Mouse (Mus musculus): Measurements from ENCODE around the gene Klf13. TPM values are rescaled to one million over a fixed set of nuclear protein-coding genes. Genes with fewer than 3 reads are reported as not detected.

The Klf13 gene
- polyA plus RNA-seq, 1 experiment from 2014 or later: 89.0 TPM

DNA sequence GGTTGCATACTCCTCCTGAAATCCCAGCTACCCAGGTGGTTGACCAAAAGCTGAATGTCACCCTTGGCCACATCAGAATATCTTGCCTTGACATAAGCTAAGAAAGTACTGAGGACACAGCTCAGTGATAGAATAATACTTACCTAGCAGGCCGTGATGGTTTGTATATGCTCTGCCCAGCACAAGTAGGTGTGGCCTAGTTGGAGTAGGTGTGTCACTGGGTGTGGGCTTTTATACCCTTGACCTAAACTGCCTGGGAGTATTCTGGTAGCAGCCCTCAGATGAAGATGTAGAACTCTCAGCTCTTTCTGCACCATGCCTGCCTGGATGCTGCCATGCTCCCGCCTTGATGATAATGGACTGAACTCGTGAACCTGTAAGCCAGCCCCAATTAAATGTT is 6.3 kb downstream of the Klf13 start:
- Histone ChIP-seq H3K36me3 (ENCODE audit: insufficient read depth, low read length) (no peaks in the 10 kb centered on the region), H3K27me3 (replicated peaks; ENCODE audit: insufficient read depth, low read length) (no peaks in the 10 kb centered on the region), H3K9ac (replicated peaks; ENCODE audit: low read depth) (no peak overlapping the region), H3K4me1 (ENCODE audit: insufficient read depth, low read depth, low read length) (peaks cover 9% of the 10 kb centered on the region; the same call in 1 of the 2 replicates), H3K4me3 (ENCODE audit: low read depth, low read length) (no peak overlapping the region), H3K4me2 (replicated peaks; ENCODE audit: low read depth, low read length) (no peak overlapping the region), H3K27ac (ENCODE audit: low read length) (no peak overlapping the region), H3K9me3 (ENCODE audit: low read length) (no peaks in the 10 kb centered on the region)
- ATAC-seq: no peak
- no peak for DNase-seq (ENCODE audit: low spot score)
- TF ChIP-seq EP300 (IDR thresholded peaks at IDR 0.05) (no peak), CTCF (IDR thresholded peaks at IDR 0.05) (no peak)
- WGBS: 77% methylated on average over 3 of the region's 3 CpGs

GRCm38 (mm10) chr7:63930766-63931165 is 7.9 kb downstream of the Klf13 start:
- Histone ChIP-seq H3K4me3 (ENCODE audit: low read depth, low read length) (no peak overlapping the region), H3K4me2 (replicated peaks; ENCODE audit: low read depth, low read length) (no peak overlapping the region), H3K36me3 (ENCODE audit: insufficient read depth, low read length) (no peaks in the 10 kb centered on the region), H3K27ac (ENCODE audit: low read length) (no peak overlapping the region), H3K4me1 (ENCODE audit: insufficient read depth, low read depth, low read length) (peaks cover 18% of the 10 kb centered on the region), H3K9me3 (ENCODE audit: low read length) (no peaks in the 10 kb centered on the region), H3K27me3 (replicated peaks; ENCODE audit: insufficient read depth, low read length) (no peaks in the 10 kb centered on the region), H3K9ac (replicated peaks; ENCODE audit: low read depth) (no peak overlapping the region)
- DNase-seq (ENCODE audit: low spot score) (no peak), ATAC-seq (no peak)
- 75% methylated on average over 5 of the region's 5 CpGs for WGBS
- no peak for TF ChIP-seq EP300 (IDR thresholded peaks at IDR 0.05)
- no peak for TF ChIP-seq CTCF (IDR thresholded peaks at IDR 0.05)

DNA sequence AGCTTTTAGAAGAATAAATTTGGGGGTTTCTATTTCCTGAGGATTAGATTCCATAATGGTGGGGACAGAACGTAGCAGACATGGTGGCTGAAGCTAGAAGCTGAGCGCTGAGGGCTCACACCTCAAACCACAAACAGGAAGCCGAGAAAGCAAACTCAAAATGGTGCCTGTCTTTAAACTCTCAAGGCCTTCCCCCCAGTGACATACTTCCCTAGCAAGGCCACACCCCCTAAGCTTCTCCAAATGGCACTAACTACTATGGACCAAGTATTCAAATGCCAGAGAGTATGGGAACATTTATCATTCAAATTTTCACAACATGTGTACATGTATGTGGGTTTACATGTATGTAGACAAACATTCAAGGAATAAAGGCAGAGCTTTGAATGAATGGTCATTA is 8.6 kb downstream of the Klf13 start:
- no peak overlapping the region for H3K27ac ChIP-seq (ENCODE audit: low read length)
- DNase-seq (ENCODE audit: low spot score) (peak; percentile 60), ATAC-seq (no peak)
- H3K4me1 ChIP-seq (ENCODE audit: insufficient read depth, low read depth, low read length): peaks cover 18% of the 10 kb centered on the region
- no peak for TF ChIP-seq CTCF (IDR thresholded peaks at IDR 0.05)
- no peak for TF ChIP-seq EP300 (IDR thresholded peaks at IDR 0.05)
- H3K4me3 ChIP-seq (ENCODE audit: low read depth, low read length): no peak overlapping the region
- H3K36me3 ChIP-seq (ENCODE audit: insufficient read depth, low read length): no peaks in the 10 kb centered on the region
- WGBS: 80% methylated on average over 3 of the region's 3 CpGs
- no peaks in the 10 kb centered on the region for H3K9me3 ChIP-seq (ENCODE audit: low read length)
- H3K4me2 ChIP-seq (replicated peaks; ENCODE audit: low read depth, low read length): no peak overlapping the region
- no peaks in the 10 kb centered on the region for H3K27me3 ChIP-seq (replicated peaks; ENCODE audit: insufficient read depth, low read length)
- no peak overlapping the region for H3K9ac ChIP-seq (replicated peaks; ENCODE audit: low read depth)

- ATAC-seq (no peak), DNase-seq (ENCODE audit: low spot score) (no peak)
- no peak overlapping the region for H3K9ac ChIP-seq (replicated peaks; ENCODE audit: low read depth)
- H3K4me3 ChIP-seq (ENCODE audit: low read depth, low read length): no peak overlapping the region
- no peak overlapping the region for H3K27ac ChIP-seq (ENCODE audit: low read length)
- H3K9me3 ChIP-seq (ENCODE audit: low read length): no peaks in the 10 kb centered on the region
- TF ChIP-seq CTCF (IDR thresholded peaks at IDR 0.05): no peak
- TF ChIP-seq EP300 (IDR thresholded peaks at IDR 0.05): no peak
- H3K36me3 ChIP-seq (ENCODE audit: insufficient read depth, low read length): no peaks in the 10 kb centered on the region
- WGBS: 84% methylated on average over 4 of the region's 4 CpGs
- no peak overlapping the region for H3K4me2 ChIP-seq (replicated peaks; ENCODE audit: low read depth, low read length)
- no peaks in the 10 kb centered on the region for H3K27me3 ChIP-seq (replicated peaks; ENCODE audit: insufficient read depth, low read length)
- peaks cover 23% of the 10 kb centered on the region for H3K4me1 ChIP-seq (ENCODE audit: insufficient read depth, low read depth, low read length)
Measured at GRCm38 (mm10) chr7:63929080-63929479, 9.6 kb downstream of the Klf13 start.

DNA sequence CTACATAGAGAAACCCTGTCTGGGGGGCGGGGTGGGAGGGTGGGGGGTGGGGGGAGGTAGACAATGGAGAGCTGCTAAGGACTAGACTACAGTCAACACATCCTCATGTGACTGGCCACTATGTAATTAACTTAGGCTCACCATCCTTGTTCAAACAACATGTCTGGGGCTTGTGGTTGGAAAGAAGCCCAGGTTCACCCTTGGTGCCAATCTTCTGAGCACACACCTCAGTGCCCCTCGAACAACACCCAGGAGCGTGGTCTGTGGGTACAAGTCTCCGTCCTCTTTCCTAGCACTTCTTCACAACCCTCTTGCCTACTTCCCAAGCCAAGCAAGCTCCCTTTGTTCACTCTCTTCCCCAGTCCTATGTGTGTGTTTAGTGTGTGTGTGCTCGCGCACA is 11.6 kb downstream of the Klf13 start:
- no peak overlapping the region for H3K4me3 ChIP-seq (ENCODE audit: low read depth, low read length)
- no peaks in the 10 kb centered on the region for H3K27me3 ChIP-seq (replicated peaks; ENCODE audit: insufficient read depth, low read length)
- no peak overlapping the region for H3K27ac ChIP-seq (ENCODE audit: low read length)
- no peak overlapping the region for H3K4me2 ChIP-seq (replicated peaks; ENCODE audit: low read depth, low read length)
- no peak overlapping the region for H3K9ac ChIP-seq (replicated peaks; ENCODE audit: low read depth)
- no peaks in the 10 kb centered on the region for H3K9me3 ChIP-seq (ENCODE audit: low read length)
- peaks cover 38% of the 10 kb centered on the region for H3K4me1 ChIP-seq (ENCODE audit: insufficient read depth, low read depth, low read length)
- no peak for DNase-seq (ENCODE audit: low spot score)
- no peaks in the 10 kb centered on the region for H3K36me3 ChIP-seq (ENCODE audit: insufficient read depth, low read length)
- TF ChIP-seq EP300 (IDR thresholded peaks at IDR 0.05) (no peak), CTCF (IDR thresholded peaks at IDR 0.05) (no peak)
- WGBS: 82% methylated on average over 6 of the region's 6 CpGs
- ATAC-seq: no peak

GRCm38 (mm10) chr7:63926492-63926891 is 12.2 kb downstream of the Klf13 start:
- Histone ChIP-seq H3K4me1 (ENCODE audit: insufficient read depth, low read depth, low read length) (peaks cover 41% of the 10 kb centered on the region), H3K36me3 (ENCODE audit: insufficient read depth, low read length) (no peaks in the 10 kb centered on the region), H3K9me3 (ENCODE audit: low read length) (no peaks in the 10 kb centered on the region), H3K9ac (replicated peaks; ENCODE audit: low read depth) (no peak overlapping the region), H3K27me3 (replicated peaks; ENCODE audit: insufficient read depth, low read length) (no peaks in the 10 kb centered on the region), H3K4me3 (ENCODE audit: low read depth, low read length) (no peak overlapping the region), H3K27ac (ENCODE audit: low read length) (peak overlapping the region; percentile 54), H3K4me2 (replicated peaks; ENCODE audit: low read depth, low read length) (no peak overlapping the region)
- ATAC-seq: no peak
- TF ChIP-seq EP300 (IDR thresholded peaks at IDR 0.05): no peak
- no peak for TF ChIP-seq CTCF (IDR thresholded peaks at IDR 0.05)
- DNase-seq (ENCODE audit: low spot score): no peak
- 85% methylated on average over 3 of the region's 3 CpGs for WGBS
